Mouse (Mus musculus): ENCODE results near the gene 4931422A03Rik.

DNA sequence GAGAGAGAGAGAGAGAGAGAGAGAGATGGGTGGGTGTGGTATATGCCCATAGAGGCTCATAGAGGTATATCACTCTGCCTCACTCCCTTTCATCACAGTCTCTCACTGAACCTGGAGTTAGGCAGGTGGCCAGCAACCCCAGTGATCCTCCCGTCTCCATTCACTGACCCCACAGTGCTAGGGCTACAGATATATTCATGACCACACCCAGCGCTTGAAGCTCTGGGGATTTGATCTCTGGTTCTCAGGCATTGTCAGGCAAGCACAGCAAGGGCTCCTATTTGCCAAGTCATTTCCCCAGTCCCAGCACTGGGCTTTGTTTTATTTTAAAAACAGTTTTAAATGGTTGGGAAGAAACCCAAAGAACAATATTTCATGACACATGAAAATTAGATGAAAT lies 96.1 kb downstream of the 4931422A03Rik start:
- TF ChIP-seq TAL1 (IDR thresholded peaks at IDR 0.05; ENCODE audit: low read length) (no peak), GATA1 (IDR thresholded peaks at IDR 0.05; ENCODE audit: low read length) (no peak)

All from erythroblast, embryonic 14.5 days (primary cell).